Mouse (Mus musculus) ES-CJ7 (cell line): ENCODE measurements around the gene Sipa1.

ENCODE experiments used
- DNase-seq: peaks from one replicate; pipeline ENCODE4 v3.0.0; 2011; ENCODE audit warnings: low read depth, low spot score

The Sipa1 gene

GRCm38 (mm10) chr19:5607705-5608410 lies 55.6 kb downstream of the Sipa1 start:
- DNase-seq, result no peak

- peak; percentile 43 for DNase-seq
Measured at GRCm38 (mm10) chr19:5606196-5606595, 57.3 kb downstream of the Sipa1 start.

- DNase-seq, result no peak
Measured at GRCm38 (mm10) chr19:5605126-5605525, 58.4 kb downstream of the Sipa1 start.

- no peak for DNase-seq
Measured at GRCm38 (mm10) chr19:5603664-5604063, 59.8 kb downstream of the Sipa1 start.

GRCm38 (mm10) chr19:5601752-5602541 lies 61.6 kb downstream of the Sipa1 start, which contains the start of gene Rnaseh2c:
Rnaseh2c (plus strand) TSS chr19:5601873.
- DNase-seq, result peak; percentile 88
